Mouse (Mus musculus): ENCODE data around the gene Lin52. TPM values are rescaled to one million over a fixed set of nuclear protein-coding genes. Genes with fewer than 3 reads are reported as not detected.

Gene Lin52
- total RNA-seq, 4 experiments from 2014 or later = 9.7 to 11.6 (median 10.5) TPM

DNA sequence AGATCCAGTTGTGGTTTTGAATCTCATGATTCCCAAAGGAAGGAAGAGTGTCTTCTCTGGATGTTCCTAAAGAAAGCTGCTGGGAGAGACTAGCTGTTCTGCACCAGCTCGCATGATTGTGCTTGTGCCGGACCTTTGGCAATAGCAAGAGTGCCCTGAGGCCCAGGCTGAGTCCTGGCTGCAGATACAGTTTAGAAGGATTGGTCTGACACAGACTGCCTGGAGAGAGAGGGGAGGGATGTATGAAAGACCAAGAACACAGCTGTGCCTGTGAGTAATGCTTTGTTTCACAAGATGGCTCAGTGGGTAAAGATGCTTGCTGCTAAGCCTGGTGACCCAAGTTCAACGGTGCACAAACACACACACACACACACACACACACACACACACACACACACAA, 11.6 kb downstream of the Lin52 start:
- no peak for DNase-seq (ENCODE audit: low spot score in 2 of 2)

DNA sequence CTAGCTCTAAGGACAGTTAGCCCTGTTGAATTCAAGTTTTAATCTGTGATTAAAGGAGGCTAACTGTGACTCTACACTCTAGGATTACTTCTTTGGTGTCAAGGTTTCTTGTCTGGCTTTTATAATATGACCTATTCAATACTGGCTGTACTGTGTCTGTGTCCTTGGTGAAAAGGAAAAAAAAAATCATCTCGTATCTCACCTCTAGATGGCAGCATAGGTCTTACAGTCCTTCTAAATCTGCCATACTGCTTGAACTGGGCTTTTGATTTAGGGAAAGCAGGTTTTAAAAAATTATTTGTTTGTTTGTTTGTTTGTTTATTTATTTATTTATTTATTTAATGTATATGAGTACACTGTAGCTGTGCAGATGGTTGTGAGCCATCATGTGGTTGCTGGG, 17.5 kb downstream of the Lin52 start:
- DNase-seq (ENCODE audit: low spot score in 2 of 2) = no peak

DNA sequence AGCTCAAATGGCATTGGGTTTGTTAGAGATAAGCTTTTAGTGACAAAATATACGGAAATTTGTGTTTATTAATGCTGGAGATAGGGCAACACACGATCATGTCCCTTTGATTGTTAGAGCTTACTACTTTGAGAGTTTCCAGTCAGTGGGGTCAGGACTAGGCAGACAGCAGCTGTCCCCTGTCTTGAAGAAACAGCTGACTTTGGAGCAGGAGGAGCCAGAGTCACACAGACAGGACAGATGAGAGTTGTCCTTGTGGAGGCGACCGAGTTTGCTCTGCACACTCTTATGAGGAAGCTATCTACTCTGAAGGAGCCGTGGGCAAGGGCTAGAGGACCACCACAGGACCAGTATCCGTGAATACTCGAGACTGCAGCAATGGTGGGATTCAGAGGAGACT, 27.7 kb downstream of the Lin52 start:
- DNase-seq (ENCODE audit: low spot score in 2 of 2) = no peak

DNA sequence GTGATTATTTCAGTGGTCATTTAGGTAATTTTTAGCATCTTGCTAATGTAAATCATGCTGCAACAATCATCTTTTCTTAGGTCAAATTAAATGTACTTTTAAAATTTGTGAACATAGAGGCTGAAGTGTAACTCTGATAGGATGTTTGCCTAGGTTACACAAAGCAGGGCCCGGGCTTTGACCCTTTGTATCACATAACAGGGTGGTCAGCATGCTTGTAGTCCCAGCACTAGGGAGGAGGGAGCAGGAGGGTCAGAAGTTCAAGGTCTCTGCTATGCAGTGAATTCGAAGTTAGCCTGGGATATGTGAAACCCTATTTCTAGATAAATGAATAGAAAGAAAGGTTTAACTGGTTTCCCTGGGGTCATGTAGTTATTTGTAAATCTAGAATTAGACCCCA, 30.0 kb downstream of the Lin52 start:
- DNase-seq (ENCODE audit: low spot score in 2 of 2) = no peak

DNA sequence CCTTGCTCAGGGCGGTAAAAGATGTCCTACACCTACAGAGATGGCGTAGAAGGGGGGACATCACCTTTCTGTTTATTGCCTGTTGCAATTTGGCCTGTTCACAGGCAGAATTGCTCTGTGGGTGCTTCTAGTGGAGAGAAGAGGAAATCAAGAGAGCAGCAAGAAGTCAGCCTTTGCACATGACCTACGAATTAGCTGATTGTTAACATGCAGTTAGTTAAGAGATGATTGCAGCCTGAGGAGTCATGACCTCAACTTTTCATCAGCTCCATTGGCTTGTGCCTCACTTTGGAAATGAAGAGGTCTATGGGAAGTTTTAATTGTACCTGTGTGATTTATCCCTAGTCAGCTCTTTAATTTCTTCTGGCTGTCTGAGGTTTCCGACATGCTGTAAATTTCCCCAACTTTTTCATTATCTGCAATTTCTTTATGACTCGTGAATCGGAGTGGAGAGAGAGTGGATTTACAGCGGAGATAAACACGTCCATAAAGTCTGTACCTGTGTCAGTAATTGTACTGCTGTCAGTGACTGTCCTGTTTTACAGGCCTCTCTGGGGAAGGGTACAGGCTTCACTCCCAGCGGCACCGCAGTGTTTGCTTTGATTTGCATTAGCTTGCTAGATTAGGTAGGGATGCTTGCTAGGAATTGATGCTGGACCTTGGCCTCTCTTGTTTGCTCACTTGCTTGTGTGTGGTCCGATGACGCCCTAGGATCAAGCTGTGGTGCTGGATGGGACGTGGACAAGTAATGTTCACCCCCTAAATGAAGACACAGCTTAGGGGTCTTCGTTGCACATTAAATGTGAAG, 31.8 kb downstream of the Lin52 start:
- no peak for DNase-seq (ENCODE audit: low spot score in 2 of 2)

DNA sequence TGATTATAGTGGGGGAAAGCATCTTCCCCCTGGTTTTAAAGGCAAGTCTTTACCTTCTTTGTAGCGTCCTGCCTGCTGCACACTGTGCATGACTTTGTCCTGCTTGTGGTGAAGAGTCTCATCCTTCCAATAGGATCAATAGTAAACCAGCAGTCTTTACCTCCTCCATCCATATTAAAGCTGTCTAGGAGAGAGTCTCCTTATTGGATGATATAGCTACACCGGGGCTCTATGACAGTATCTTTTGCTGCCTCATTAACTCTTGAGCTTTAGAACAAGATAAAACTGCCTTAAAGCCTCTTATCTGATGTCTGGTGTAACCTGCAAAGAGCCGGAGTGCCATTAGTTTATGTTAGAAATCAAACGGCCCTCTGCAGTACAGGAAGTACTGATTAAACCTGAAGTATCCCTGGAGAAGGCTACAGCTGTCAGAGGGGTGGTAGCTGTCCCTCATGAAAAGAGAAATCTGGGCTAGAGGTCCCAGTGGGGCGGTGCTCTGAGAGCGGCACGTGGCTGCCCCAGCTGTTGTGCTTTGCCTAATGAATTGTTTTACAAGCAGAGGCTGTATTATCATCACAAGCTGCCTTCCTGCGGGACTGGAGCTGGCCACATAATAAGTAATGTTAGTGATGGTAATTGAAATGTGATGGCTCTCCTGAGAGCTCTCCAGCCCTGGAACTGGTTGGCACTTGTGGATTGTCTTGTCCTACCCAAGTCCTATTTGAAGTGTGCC, 36.3 kb downstream of the Lin52 start:
- peak in 1 of 2 experiments; percentile 6 for DNase-seq (ENCODE audit: low spot score in 2 of 2)

DNA sequence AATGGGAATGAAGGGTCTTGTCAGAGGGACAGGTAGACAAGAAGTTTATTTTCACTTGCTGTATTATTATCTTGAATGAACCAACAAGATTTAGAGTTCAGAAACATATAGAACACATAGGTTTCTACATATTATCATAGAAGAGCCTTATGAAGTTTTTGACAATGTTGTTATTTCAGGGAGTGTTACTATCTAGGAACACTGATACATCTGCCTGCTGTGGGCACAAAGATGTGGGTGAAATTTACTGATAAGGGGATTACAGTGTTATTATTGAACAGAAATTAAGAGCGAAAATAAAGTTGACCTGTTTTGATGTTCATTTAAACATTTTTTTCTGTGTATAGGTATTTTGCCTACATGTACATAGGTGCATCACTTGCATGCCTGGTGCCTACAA, 45.6 kb downstream of the Lin52 start:
- DNase-seq (ENCODE audit: low spot score in 2 of 2) = no peak

DNA sequence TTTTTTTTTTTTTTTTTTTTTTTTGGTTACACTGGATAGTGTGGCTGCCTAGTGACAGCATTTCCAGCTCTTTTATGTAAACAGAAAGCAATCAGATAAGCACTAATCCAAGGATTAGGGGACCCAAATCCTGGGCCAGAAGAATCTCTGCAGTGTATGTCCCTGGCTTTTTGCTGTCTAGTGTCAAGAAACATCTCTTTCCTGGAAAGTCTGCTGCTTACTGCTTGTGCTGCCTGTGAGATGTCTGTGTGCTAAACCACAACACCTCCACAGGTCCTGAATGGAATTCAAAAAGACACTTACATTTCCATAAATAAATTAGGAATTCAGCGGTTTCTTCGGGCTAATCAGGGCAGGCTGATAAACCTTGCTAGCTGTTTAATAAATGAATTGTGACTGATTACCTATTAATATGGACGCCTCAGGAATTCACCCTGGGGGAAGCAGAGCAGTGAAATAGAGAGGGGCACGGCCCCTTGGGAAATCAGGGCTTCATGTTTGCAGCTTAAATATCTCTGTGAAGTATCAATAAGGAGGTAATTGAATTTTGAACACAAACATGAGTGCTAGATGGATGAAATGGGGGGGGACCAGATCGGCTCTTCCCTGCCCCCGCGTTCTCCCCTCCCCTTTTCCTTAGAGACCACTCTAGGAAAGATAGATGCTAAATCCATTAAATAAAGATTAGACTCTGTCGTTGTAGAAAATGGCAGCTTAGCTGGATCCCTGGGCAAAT, 49.5 kb downstream of the Lin52 start:
- DNase-seq (ENCODE audit: low spot score in 2 of 2) = no peak

DNA sequence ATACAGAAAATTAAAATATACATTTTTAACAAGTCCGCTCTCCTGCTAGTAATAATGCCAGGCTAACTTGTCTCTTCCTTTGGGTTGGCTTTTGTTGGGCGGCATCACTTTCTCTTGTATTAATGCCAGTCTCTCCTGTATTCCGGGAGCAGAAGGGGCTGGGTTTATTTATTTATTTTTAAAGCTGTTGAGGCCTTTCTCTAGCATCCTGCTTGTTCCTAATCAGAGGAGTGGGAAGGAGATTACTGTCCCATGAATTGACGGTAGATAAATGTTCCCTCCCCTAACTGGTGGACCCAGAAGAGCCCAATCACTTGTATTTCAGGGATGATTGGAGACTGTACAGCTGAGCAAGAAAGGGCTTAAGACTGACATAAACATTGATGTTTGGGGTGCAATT, 50.1 kb downstream of the Lin52 start:
- no peak for DNase-seq (ENCODE audit: low spot score in 2 of 2)

DNA sequence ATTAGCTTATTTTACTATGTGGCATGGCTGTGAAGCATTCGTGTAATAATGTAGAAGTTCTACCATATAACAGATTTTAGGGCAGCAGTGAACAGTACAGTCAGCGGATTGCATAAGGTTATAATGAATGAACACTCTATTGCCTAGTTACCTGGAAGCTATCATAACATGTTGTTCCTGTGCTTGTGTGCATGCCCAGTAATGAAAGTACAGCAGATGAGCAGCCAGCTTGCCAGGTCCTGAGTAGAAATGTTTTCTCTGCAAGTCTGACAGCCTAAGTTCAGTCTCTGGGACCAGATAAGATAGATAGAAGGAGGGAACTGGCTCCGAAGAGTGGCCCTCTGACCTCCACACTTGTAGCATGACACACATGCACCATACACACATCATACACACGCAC, 55.6 kb downstream of the Lin52 start:
- DNase-seq (ENCODE audit: low spot score in 2 of 2) = no peak

DNA sequence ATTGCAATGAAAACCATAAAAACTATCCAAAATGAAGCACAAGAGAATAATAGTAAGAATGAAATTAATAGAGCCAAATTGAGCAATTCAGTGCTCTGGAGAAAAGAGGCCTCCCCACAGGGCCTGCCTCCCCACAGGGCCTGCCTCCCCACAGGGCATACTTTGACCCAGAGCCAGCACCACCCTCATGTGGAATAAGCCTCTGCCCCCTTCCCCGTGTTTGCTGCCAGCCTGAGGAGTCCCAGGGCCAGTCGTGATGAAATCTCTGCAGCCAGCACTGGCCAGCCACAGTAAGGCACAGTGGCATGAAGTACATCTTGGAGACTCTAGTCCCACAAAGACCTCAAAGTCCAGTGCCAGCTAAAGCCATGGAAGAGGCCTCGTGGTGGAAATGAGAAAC, 60.8 kb downstream of the Lin52 start:
- no peak for DNase-seq (ENCODE audit: low spot score in 2 of 2)

DNA sequence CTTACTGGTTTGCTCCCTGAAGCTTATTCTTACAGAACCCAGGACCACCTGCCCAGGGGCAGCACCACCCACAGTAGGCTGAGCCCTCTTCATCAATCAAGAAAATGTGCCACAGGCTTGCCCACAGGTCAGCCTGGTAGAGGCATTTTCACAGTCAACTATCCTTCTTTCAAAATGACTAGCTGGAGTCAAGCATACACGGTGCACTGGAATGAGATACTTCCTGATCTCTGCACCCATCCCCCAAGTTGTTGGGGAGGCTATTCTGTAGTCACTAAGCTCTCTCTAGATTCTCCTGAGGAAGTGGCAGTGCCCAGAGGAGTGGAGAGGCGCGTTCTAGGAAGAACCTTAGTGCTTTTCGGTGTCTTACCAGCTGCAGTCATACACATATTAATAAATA, 64.3 kb downstream of the Lin52 start:
- no peak for DNase-seq (ENCODE audit: low spot score in 2 of 2)

DNA sequence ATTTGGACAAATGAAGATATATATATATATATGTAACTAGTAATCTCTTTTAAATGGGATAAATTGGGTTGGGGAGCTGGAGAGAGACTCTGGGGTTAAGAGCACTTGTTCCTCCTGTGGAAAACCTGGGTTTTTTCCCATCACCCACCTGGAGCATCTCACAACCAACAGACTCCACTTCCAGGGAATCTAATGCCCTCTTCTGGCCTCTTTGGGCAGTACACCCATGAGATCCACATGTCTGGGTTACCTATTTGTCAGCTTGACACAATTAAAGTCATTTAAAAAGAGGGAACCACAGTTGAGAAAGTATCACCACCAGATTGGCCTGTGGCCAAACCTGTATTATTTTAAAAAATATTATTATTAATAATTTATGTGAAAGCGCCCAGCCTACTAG, 65.4 kb downstream of the Lin52 start:
- no peak for DNase-seq (ENCODE audit: low spot score in 2 of 2)

DNA sequence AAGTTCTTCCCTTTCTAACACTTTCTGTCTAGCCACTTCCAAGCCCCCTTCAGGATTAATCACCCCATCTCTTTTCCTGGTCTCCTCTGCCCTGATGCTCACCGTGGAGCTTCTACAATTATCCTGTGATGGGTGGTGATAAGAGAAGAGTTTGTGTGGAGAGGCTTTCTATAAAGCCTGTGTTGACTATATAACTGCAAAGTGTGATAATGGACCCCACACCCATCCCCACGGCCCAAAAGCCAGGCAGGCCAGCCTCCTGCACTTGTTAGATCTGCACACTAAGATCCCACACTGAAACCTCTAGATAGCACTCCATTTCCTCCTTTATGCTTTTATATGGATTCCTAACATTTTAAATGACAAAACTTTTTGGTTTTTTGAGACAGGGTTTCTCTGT, 66.8 kb downstream of the Lin52 start:
- no peak for DNase-seq (ENCODE audit: low spot score in 2 of 2)

DNA sequence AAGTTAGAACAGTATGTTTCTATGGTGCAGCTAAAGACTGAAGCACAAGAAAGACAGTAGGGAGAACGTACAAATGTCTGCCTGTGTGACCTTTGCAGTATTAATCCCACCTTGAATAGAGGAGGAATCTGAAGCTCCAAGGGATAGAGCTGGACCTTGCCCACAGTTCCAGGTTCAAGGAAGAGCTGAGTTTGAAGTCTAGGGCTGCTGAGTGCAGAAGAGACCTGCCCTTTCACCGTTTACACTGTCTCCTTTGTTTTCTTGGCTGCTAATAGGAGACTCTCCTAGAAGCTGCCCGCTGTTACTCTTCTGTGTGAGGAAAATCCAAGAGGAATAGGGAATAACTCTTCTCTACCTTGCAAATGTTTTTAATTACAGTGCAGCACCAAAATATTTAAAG, 72.5 kb downstream of the Lin52 start:
- no peak for DNase-seq (ENCODE audit: low spot score in 2 of 2)

DNA sequence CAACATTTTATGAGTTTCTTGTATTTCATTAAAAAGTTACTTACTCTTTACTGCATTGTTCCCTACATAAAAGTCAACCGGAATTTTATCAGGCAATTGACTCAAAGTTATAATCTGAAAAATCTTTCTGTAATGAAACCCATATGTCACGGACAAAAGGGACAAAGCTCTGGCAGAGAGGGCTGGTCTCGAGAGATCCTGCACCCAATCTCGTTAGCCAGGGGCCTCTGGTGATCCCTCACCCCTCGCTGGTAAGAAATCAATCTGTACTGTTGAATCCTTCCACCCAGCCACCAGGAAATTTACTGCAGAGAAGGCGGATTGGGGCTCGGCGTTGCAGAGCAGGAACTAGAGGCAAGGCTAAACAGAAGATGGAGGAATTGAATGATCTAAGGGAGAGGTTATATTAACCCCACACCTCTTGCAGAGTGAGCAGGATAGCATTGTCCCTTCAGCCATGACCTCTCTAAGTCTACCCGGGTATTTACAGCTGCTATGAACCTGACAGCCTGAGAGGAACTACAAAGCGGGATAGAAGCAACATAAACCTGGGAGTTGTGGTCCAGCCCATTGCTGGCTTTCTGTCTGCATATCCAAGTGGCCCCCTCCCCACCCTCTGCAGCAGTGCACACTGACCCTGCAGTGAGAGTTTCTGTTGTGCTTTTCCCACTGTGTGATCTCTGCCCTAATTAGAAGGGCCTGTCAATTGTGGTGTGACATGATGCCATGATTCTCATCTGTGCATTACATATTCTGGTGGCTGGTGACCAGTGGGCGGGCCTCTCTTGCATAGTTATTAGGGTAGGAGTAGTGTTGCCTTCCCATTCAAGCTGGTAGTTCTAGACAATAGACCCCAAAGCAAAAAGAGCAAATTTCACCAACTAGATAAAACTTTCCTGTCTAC, 73.2 kb downstream of the Lin52 start:
- no peak for DNase-seq (ENCODE audit: low spot score in 2 of 2)

DNA sequence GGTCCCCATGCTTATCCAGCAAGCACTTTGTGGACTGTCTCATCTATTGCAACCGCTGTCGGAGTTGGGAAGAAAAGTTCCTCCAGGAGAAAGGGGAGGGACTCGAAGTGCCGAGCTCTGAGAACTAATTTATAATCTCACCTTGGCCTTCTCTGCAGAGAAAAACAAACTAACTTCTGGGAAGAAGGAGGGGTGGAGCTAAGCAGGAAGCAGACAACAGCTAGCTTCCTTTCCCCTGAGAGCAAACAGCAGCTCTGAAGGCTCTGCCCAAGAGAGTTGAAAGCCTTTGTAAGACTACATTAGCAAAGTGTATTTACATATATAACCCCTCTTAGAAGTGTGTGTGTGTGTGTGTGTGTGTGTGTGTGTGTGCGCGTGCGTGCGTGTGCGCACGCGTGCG, 74.2 kb downstream of the Lin52 start:
- no peak for DNase-seq (ENCODE audit: low spot score in 2 of 2)

DNA sequence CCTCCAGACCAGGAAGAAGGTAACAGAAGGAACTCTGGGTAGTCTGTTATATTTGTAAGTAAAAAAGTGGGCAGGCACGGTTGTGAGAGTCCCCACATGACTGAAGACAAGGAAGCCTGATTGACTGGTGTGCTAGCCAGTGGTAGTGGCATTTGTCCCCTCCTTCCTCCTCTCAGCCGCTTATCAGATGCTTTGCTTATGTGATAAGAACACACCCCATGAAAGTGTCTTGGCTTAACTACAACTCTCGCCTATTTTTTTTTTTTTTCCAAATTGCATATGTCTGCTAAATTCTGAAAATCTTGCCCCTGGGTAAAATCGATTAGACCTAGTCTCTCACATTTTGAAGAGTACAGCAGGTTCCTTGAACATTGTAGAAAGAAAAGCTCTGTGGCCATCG, 79.2 kb downstream of the Lin52 start:
- DNase-seq (ENCODE audit: low spot score in 2 of 2) = no peak

DNA sequence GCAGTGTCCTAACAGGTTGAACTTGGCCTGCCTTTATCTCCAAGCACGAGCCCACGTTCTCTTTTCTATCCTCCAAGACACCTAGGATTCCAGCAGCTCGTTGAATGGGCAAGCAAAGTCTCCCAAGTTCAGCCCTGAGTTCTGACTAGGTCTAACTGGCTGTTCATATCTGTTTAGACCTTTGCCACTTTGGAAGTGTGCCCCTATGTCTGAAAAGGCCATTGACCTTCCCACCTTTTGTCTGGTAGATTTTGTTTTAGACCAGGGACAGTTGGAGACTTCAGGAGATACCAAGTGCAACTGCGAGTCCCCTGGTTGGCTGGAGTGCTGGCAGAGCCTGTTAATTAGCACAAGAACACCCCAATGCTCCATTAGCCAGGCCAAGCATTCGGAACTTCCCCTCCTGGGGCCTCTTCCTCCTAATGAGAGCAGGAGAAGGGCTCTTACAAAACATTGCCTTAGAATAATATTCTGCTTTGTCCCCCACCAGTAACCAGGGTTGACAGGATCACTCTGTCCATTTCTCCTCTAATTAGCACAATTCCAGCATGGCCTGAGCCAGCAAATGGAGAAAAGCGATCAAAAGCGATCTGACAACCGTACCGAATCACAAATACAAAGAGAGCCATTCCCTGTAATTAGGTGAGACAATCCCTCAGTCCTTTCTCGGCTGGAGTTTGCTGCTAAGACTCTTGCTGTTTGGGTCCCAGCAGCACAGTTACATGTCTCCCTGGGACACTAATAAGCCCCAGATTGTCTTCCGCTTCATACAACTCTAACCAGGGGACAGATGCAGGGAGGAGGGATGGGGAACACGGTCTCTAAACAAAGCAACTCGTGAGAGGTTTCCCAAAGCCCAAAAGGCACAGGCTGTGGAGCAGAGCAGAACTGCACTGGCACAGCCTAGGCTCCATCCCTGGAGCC, 80.9 kb downstream of the Lin52 start:
- no peak for DNase-seq (ENCODE audit: low spot score in 2 of 2)

DNA sequence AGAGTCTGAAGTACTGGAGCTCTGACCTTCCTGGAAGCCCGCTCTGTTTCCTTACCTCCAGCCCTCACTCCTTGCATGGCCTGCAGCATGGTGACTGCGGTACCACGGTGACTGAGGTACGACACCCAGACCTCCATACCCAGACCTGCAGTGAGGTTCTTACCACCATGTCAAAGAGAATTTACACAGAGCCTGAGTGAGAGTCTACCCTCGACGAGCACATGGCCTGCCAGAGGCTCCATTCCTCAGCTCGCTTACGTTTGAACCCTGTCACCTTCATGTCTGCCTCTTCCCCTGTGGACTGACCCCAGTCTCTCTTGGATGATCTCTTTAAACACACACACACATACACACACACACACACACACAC, 81.6 kb downstream of the Lin52 start:
- DNase-seq (ENCODE audit: low spot score in 2 of 2) = no peak
